Mouse (Mus musculus) hindbrain, postnatal 0 days (tissue): ENCODE measurements around the gene Trmt10b. TPM values are rescaled to one million over a fixed set of nuclear protein-coding genes. Genes with fewer than 3 reads are reported as not detected.
A peak's percentile ranks its signal among the peaks of the same experiment; 100 is the strongest.

Experiments
- ATAC-seq: fragments of 200-750 bp; cut with Nextera tagmentation; 2 replicates; pipeline ENCODE4 v1.8.0; 2017; ENCODE audit warnings: mild to moderate bottlenecking, moderate TSS enrichment, moderate library complexity
- DNase-seq: peaks from one replicate; pipeline ENCODE4 v3.0.0-alpha.2; 2015; ENCODE audit warnings: low spot score
- H3K27ac ChIP-seq: fragments of 300-500 bp; sonication (generic); 2 replicates; pipeline ENCODE4 v1.5.1; 2014; ENCODE audit warnings: mild to moderate bottlenecking
- H3K27me3 ChIP-seq: fragments of 300-500 bp; sonication (generic); 2 replicates; pipeline ENCODE4 v1.6.1; 2014; ENCODE audit warnings: low read length, mixed read lengths; ENCODE audit not compliant: insufficient read depth
- H3K36me3 ChIP-seq: fragments of 300-500 bp; sonication (generic); 2 replicates; pipeline ENCODE4 v1.6.1; 2014; ENCODE audit warnings: low read length, mixed read lengths; ENCODE audit not compliant: insufficient read depth
- H3K4me1 ChIP-seq: fragments of 300-500 bp; sonication (generic); 2 replicates; pipeline ENCODE4 v1.6.1; 2014; ENCODE audit warnings: antibody characterized with exemption, low read length, mixed read lengths; ENCODE audit not compliant: insufficient read depth
- H3K4me2 ChIP-seq: fragments of 300-500 bp; sonication (generic); 2 replicates; pipeline ENCODE4 v1.6.1; 2014; ENCODE audit warnings: low read depth, mild to moderate bottlenecking, low read length, moderate library complexity, mixed read lengths
- H3K4me3 ChIP-seq: fragments of 300-500 bp; sonication (generic); 2 replicates; pipeline ENCODE4 v1.5.1; 2014; ENCODE audit warnings: low read length
- H3K9ac ChIP-seq: fragments of 300-500 bp; sonication (generic); replicated peaks from 2 replicates; pipeline ENCODE4 v1.6.1; 2014; ENCODE audit warnings: mild to moderate bottlenecking, low read length, moderate library complexity, mixed read lengths
- H3K9me3 ChIP-seq: fragments of 300-500 bp; sonication (generic); 2 replicates; pipeline ENCODE4 v1.6.1; 2016; ENCODE audit warnings: low read length, mixed read lengths
- CTCF ChIP-seq: IDR thresholded peaks from 2 replicates; pipeline ENCODE4 v1.5.1; 2016; ENCODE audit warnings: antibody characterized with exemption, control low read depth, low read depth
- WGBS: fragments of 180-500 bp; shearing (Covaris S2); extraction: QIAGEN DNeasy Blood & Tissue Kit; methylation state at CpG from one replicate; pipeline ENCODE4 v1.1.7; 2014; 5-methylcytosine and 5-hydroxymethylcytosine counted together
- polyA plus RNA-seq: library from polyadenylated mRNA; unstranded; fragments of >200 nt; fragmentation: Nextera tagmentation; extraction: Ambion mirVana; gene quantifications from 2 replicates; pipeline ENCODE4 v1.2.1, GENCODE M21; 2015
- total RNA-seq: library from RNA; depleted of rRNA; stranded (reverse); fragments of >200 nt; gene quantifications from 2 replicates; pipeline ENCODE4 v1.2.3, GENCODE M21; 2014

Gene Trmt10b
- total and polyA plus RNA-seq, 2 experiments from 2014 or later = 7.4 to 19.5 TPM

DNA sequence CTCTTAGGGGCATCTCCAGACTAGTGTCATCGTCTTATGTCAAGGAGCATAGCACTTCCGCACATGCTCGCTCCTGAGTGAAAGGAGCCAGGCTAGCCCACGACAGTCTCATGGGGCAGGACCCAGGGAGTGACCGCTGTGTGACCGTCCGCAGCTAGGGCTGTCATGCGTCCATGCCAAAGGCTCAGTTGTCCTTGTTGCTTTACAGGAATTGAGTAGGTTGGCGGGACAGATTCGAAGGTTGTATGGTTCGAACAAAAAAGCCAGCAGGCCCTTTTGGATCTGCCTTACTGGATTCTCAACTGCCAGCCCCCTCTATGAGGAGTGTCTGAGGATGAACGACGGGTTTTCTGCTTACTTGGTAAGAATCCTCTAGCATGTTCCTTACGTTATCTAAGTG, 8.6 kb downstream of the Trmt10b start:
- H3K27ac ChIP-seq = no peak overlapping the region
- H3K9ac ChIP-seq = no peak overlapping the region
- no peak overlapping the region for H3K4me3 ChIP-seq
- H3K4me2 ChIP-seq = no peak overlapping the region
- H3K36me3 ChIP-seq = peaks cover 53% of the 10 kb centered on the region
- DNase-seq = no peak
- no peak for ATAC-seq
- H3K4me1 ChIP-seq = no peaks in the 10 kb centered on the region
- no peak for TF ChIP-seq CTCF
- no peaks in the 10 kb centered on the region for H3K27me3 ChIP-seq
- 97% methylated on average over 14 of the region's 14 CpGs for WGBS
- H3K9me3 ChIP-seq = no peaks in the 10 kb centered on the region

DNA sequence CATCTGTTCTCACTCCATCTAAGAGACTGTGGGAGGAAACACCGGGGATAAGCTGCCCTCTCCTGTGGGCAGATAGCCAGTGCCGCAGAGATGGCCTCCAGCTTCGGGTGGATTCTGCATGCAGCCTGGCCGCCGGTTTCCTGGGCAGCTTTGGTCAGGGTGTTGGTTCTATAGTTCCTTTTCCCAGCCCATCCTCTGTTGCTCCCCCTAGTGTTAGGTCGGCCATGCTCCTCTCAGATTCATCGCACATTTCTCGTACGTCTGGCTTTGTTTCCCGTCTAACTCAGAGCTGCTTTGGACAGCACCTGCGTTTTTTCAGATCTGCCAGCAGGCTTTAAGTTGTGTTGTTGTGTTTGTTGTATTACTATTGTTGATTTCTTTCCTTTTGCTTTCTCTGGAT, 11.1 kb downstream of the Trmt10b start:
- no peaks in the 10 kb centered on the region for H3K27me3 ChIP-seq
- ATAC-seq (no peak), DNase-seq (peak; percentile 53)
- H3K9me3 ChIP-seq = no peaks in the 10 kb centered on the region
- H3K4me1 ChIP-seq = no peaks in the 10 kb centered on the region
- no peak overlapping the region for H3K4me2 ChIP-seq
- WGBS = 29% methylated on average over 11 of the region's 11 CpGs
- H3K4me3 ChIP-seq = no peak overlapping the region
- peak; percentile 78 for TF ChIP-seq CTCF
- H3K27ac ChIP-seq = no peak overlapping the region
- H3K36me3 ChIP-seq = peaks cover 41% of the 10 kb centered on the region
- no peak overlapping the region for H3K9ac ChIP-seq

DNA sequence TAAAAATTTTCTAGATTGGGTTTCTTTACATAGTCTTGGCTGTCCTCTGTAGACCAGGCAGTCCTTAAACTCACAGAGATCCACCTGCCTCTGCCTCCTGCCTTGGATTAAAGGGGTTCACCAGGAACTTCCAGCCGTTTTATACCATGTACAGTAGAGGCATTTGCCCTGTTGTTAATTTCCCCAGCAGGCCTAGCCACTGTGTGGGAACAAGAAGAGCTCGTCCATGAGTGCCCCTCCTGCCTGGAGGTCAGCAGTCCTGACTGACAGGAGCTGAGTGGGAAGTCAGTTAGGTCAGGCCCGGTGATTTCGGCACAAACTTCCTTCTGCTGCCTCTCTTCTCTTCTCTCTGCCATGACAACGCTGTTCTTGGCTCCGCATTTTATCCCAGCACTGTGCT, 11.7 kb downstream of the Trmt10b start:
- 85% methylated on average over 6 of the region's 6 CpGs for WGBS
- Histone ChIP-seq H3K4me2 (no peak overlapping the region), H3K4me1 (no peaks in the 10 kb centered on the region), H3K36me3 (peaks cover 40% of the 10 kb centered on the region), H3K4me3 (no peak overlapping the region), H3K27ac (no peak overlapping the region), H3K9me3 (no peaks in the 10 kb centered on the region), H3K27me3 (no peaks in the 10 kb centered on the region), H3K9ac (no peak overlapping the region)
- TF ChIP-seq CTCF = no peak
- DNase-seq = no peak
- no peak for ATAC-seq

DNA sequence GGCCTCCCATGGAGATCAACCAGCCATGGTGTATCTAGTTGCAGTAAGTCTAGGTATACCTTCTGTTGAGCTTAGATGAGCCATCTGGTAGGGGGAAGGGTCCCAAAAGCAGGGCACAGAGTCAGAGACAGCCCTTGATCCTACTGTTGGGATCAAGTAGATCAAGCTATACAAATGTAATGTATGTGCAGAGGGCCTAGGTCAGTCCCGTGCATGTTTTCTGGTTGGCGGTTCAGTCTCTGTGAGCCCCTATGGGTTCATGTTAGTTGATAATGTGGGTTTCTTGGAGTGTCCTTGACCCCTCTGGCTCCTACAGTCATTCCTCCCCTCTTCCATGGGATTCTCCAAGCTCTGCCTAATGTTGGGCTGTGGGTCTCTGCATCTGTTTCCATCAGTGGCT, 14.1 kb downstream of the Trmt10b start:
- WGBS = 91% methylated on average over 2 of the region's 2 CpGs
- TF ChIP-seq CTCF = no peak
- Histone ChIP-seq H3K36me3 (peaks cover 33% of the 10 kb centered on the region), H3K4me3 (no peak overlapping the region), H3K9me3 (no peaks in the 10 kb centered on the region), H3K4me2 (no peak overlapping the region), H3K27ac (no peak overlapping the region), H3K9ac (no peak overlapping the region), H3K27me3 (no peaks in the 10 kb centered on the region), H3K4me1 (no peaks in the 10 kb centered on the region)
- DNase-seq = no peak
- ATAC-seq = no peak

DNA sequence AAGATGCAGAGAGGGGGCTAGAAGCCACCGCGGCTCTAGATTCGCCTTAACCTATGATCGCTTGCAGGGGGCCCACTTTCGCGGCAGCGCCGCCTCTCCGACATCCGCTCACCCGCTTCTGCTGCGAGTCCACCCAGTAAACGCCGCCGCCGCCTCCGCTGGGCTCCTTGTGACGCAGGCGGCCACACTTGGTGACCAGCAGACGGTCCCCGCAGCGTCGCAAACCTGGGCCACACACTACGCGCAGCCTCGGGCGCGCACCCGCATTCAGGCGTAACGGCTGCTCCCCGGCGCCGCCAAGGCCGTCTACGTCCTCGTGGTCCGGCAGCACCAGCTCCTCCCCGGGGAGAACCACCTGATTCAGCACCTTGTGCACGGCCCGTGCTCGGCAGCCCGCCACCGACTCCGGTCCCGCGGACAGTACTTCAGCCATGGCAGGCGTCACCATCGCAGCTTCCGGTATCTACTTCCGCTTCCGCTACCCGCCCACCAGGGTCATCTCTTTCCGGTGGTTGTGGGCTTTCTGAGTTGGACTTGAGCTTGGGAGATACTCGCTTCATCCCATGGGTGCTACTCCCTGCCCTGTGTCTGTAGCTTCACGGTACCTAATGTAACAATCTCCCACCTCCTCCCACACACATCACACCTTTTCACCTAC, 23.4 kb downstream of the Trmt10b start:
- WGBS = under 1% methylated on average over 56 of the region's 56 CpGs
- DNase-seq = peak; percentile 90
- peaks cover 5% of the 10 kb centered on the region; the same call in 1 of the 2 replicates for H3K36me3 ChIP-seq
- peaks cover 11% of the 10 kb centered on the region for H3K4me1 ChIP-seq
- peak overlapping the region; percentile 91 for H3K27ac ChIP-seq
- 0 out of 2 replicates have a peak, but pooled peaks cover 8% of the 10 kb centered on the region for H3K27me3 ChIP-seq
- H3K9me3 ChIP-seq = no peaks in the 10 kb centered on the region
- peak; percentile 35; the same call in 1 of the 2 replicates for TF ChIP-seq CTCF
- H3K4me3 ChIP-seq = peak overlapping the region; percentile 97
- H3K9ac ChIP-seq = peak overlapping the region; percentile 91
- peak overlapping the region; percentile 71 for H3K4me2 ChIP-seq
- ATAC-seq = peak; percentile 95

DNA sequence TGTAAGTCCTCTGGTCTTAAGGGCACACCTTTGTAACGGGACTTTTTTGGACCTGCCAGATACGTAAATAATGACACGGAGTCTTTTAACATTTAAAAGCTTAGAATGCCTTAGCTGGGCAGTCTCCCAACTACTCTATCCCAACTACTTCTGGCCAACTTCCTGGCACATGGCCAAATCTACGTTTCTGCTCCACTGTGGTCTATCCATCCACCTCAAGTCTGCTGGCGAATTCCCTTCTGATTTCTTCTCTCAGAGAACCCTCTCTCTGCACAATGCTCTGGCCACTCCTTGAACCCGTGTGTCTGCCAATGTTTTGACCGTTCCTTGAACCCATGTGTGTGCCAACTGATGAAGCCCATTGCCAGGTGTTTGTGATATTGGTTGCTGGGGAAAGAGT, 34.2 kb downstream of the Trmt10b start:
- Histone ChIP-seq H3K27ac (no peak overlapping the region), H3K9ac (no peak overlapping the region), H3K36me3 (no peaks in the 10 kb centered on the region), H3K4me2 (no peak overlapping the region), H3K4me1 (no peaks in the 10 kb centered on the region), H3K27me3 (no peaks in the 10 kb centered on the region), H3K4me3 (no peak overlapping the region), H3K9me3 (no peaks in the 10 kb centered on the region)
- no peak for TF ChIP-seq CTCF
- ATAC-seq (no peak), DNase-seq (no peak)
- 68% methylated on average over 7 of the region's 7 CpGs for WGBS

DNA sequence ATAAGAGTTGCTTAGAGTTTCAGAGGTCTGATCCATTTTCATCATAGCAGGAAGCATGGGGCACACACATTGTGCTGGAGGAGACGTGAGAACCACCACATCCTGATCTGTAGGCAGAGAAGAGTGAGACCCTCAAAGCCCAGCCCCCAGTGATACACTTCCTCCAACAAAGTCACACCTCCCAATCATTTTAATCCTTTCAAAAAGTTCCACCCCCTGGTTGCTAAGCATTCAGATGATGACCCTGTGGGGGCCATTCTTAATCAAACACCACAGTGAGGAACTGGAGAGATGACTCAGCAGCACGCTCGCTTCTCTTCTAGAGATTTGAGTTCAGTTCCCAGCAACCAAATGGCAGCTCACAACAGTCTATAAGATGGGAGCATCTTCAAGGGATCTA, 35.5 kb downstream of the Trmt10b start:
- Histone ChIP-seq H3K4me1 (no peaks in the 10 kb centered on the region), H3K27me3 (no peaks in the 10 kb centered on the region), H3K4me2 (no peak overlapping the region), H3K4me3 (no peak overlapping the region), H3K36me3 (no peaks in the 10 kb centered on the region), H3K9me3 (no peaks in the 10 kb centered on the region), H3K27ac (no peak overlapping the region), H3K9ac (no peak overlapping the region)
- 64% methylated on average over 3 of the region's 3 CpGs for WGBS
- TF ChIP-seq CTCF = no peak
- no peak for DNase-seq
- no peak for ATAC-seq
